19 mouse cellular contexts compared by ENCODE assay signal in genomic region chr6:145023990-145024389, GRCm38 (mm10). TPM values are rescaled to one million over a fixed set of nuclear protein-coding genes. Genes with fewer than 3 reads are reported as not detected.
DNase-seq lines count a peak whose midpoint lies in the region; ATAC-seq lines count a peak whose summit lies in the region.
"Had no signal": no experiment of that assay in that cellular context is flagged by ENCODE, and none has a peak within 500 bp of the region (broad histone marks: within the 10 kb centered on the region; RNA-seq: fewer than 3 reads in every experiment).

No protein-coding gene starts in this region.

- H3K36me3 ChIP-seq in forebrain, embryonic 11.5 days (ENCODE audit: control insufficient read depth, insufficient read depth, low read length) = peaks cover 4% of the 10 kb centered on the region; the same call in 1 of the 2 replicates
- peaks cover 41% of the 10 kb centered on the region for H3K36me3 ChIP-seq in forebrain, embryonic 15.5 days
- H3K36me3 ChIP-seq in kidney, embryonic 15.5 days = no peaks in the 10 kb centered on the region
- no peaks in the 10 kb centered on the region for H3K36me3 ChIP-seq in neural tube, embryonic 11.5 days (ENCODE audit: control insufficient read depth, insufficient read depth, low read length)
- peaks cover 53% of the 10 kb centered on the region for H3K36me3 ChIP-seq in neural tube, embryonic 15.5 days
- H3K36me3 ChIP-seq: heart, embryonic 12.5 days; intestine, embryonic 15.5 days had no signal

- H3K4me1 ChIP-seq in forebrain, embryonic 11.5 days (replicated peaks; ENCODE audit: control insufficient read depth, insufficient read depth, low read length) = no peaks in the 10 kb centered on the region
- no peaks in the 10 kb centered on the region for H3K4me1 ChIP-seq in forebrain, embryonic 15.5 days
- peaks cover 7% of the 10 kb centered on the region; the same call in 1 of the 2 replicates for H3K4me1 ChIP-seq in kidney, embryonic 15.5 days
- no peaks in the 10 kb centered on the region for H3K4me1 ChIP-seq in neural tube, embryonic 11.5 days (ENCODE audit: control insufficient read depth, insufficient read depth, low read length)
- H3K4me1 ChIP-seq in neural tube, embryonic 15.5 days = no peaks in the 10 kb centered on the region
- H3K4me1 ChIP-seq: embryonic facial prominence, embryonic 12.5 days; forebrain, embryonic 13.5 days; heart, embryonic 12.5 days; intestine, embryonic 15.5 days had no signal

- DNase-seq in forebrain, embryonic 11.5 days (ENCODE audit: low spot score) = no peak
- no peak for DNase-seq in kidney, postnatal 10 days
- no peak for DNase-seq in neural tube, embryonic 11.5 days (ENCODE audit: low spot score)
- DNase-seq in retina, postnatal 1 day = peak; percentile 93
- DNase-seq in left cerebral cortex, adult 11 months (ENCODE audit: low spot score) = no peak
- DNase-seq: adrenal gland, adult 8-10 months; cerebellum, adult 11 months; cerebellum, adult 8-10 months; cerebellum, postnatal 14 days; gastrocnemius, adult 2 months; gastrocnemius, postnatal 25 days; heart, postnatal 36 days had no signal

- H3K27ac ChIP-seq in forebrain, embryonic 11.5 days (ENCODE audit: low read depth, low read length) = peak overlapping the region; percentile 6; the same call in 1 of the 2 replicates
- H3K27ac ChIP-seq in forebrain, embryonic 15.5 days (replicated peaks) = no peak overlapping the region
- no peak overlapping the region for H3K27ac ChIP-seq in kidney, embryonic 15.5 days
- no peak overlapping the region for H3K27ac ChIP-seq in neural tube, embryonic 11.5 days (ENCODE audit: low read depth, low read length)
- H3K27ac ChIP-seq in neural tube, embryonic 15.5 days (replicated peaks) = no peak overlapping the region
- H3K27ac ChIP-seq: embryonic facial prominence, embryonic 12.5 days; forebrain, embryonic 13.5 days; gastrocnemius, adult 2 months; intestine, embryonic 15.5 days had no signal

- no peak overlapping the region for H3K9ac ChIP-seq in forebrain, embryonic 11.5 days (ENCODE audit: low read length)
- no peak overlapping the region for H3K9ac ChIP-seq in forebrain, embryonic 15.5 days (replicated peaks)
- H3K9ac ChIP-seq in kidney, embryonic 15.5 days = no peak overlapping the region
- no peak overlapping the region for H3K9ac ChIP-seq in neural tube, embryonic 11.5 days (ENCODE audit: low read length)
- no peak overlapping the region for H3K9ac ChIP-seq in neural tube, embryonic 15.5 days (replicated peaks)
- H3K9ac ChIP-seq: embryonic facial prominence, embryonic 12.5 days; forebrain, embryonic 13.5 days; heart, embryonic 12.5 days; intestine, embryonic 15.5 days had no signal

- 33% methylated on average over 8 of the region's 8 CpGs for WGBS in forebrain, embryonic 11.5 days
- WGBS in forebrain, embryonic 15.5 days = 25% methylated on average over 8 of the region's 8 CpGs
- 62% methylated on average over 8 of the region's 8 CpGs for WGBS in kidney, embryonic 15.5 days
- WGBS in neural tube, embryonic 11.5 days = 56% methylated on average over 8 of the region's 8 CpGs
- 23% methylated on average over 8 of the region's 8 CpGs for WGBS in neural tube, embryonic 15.5 days

- no peak for ATAC-seq in forebrain, embryonic 11.5 days (replicated peaks; ENCODE audit: low FRiP score)
- no peak for ATAC-seq in forebrain, embryonic 15.5 days (replicated peaks)
- ATAC-seq in kidney, embryonic 15.5 days (replicated peaks; ENCODE audit: low FRiP score) = peak; percentile 77
- ATAC-seq in neural tube, embryonic 11.5 days (ENCODE audit: insufficient read depth, low FRiP score, low TSS enrichment) = peak; percentile 68; the same call in 1 of the 2 replicates
- no peak for ATAC-seq in neural tube, embryonic 15.5 days (ENCODE audit: low FRiP score)
- ATAC-seq: forebrain, embryonic 13.5 days; intestine, embryonic 15.5 days had no signal

- no peak overlapping the region for H3K4me2 ChIP-seq in forebrain, embryonic 11.5 days (ENCODE audit: low read depth, low read length, severe bottlenecking)
- H3K4me2 ChIP-seq in forebrain, embryonic 15.5 days (replicated peaks) = no peak overlapping the region
- H3K4me2 ChIP-seq in kidney, embryonic 15.5 days = no peak overlapping the region
- H3K4me2 ChIP-seq in neural tube, embryonic 11.5 days (ENCODE audit: low read depth) = no peak overlapping the region
- no peak overlapping the region for H3K4me2 ChIP-seq in neural tube, embryonic 15.5 days
- H3K4me2 ChIP-seq: embryonic facial prominence, embryonic 12.5 days; forebrain, embryonic 13.5 days; heart, embryonic 12.5 days; intestine, embryonic 15.5 days had no signal

- H3K27me3 ChIP-seq in forebrain, embryonic 11.5 days (ENCODE audit: control insufficient read depth, insufficient read depth, low read length) = no peaks in the 10 kb centered on the region
- no peaks in the 10 kb centered on the region for H3K27me3 ChIP-seq in forebrain, embryonic 15.5 days
- no peaks in the 10 kb centered on the region for H3K27me3 ChIP-seq in kidney, embryonic 15.5 days
- H3K27me3 ChIP-seq in neural tube, embryonic 11.5 days (ENCODE audit: control insufficient read depth, insufficient read depth, low read length) = no peaks in the 10 kb centered on the region
- no peaks in the 10 kb centered on the region for H3K27me3 ChIP-seq in neural tube, embryonic 15.5 days (replicated peaks)
- H3K27me3 ChIP-seq: embryonic facial prominence, embryonic 12.5 days; forebrain, embryonic 13.5 days; heart, embryonic 12.5 days; intestine, embryonic 15.5 days had no signal

- peaks cover 4% of the 10 kb centered on the region; the same call in 1 of the 2 replicates for H3K9me3 ChIP-seq in forebrain, embryonic 11.5 days (ENCODE audit: control insufficient read depth, low read length)
- H3K9me3 ChIP-seq in forebrain, embryonic 15.5 days = no peaks in the 10 kb centered on the region
- no peaks in the 10 kb centered on the region for H3K9me3 ChIP-seq in kidney, embryonic 15.5 days (replicated peaks)
- H3K9me3 ChIP-seq in neural tube, embryonic 11.5 days (ENCODE audit: control insufficient read depth, low read length) = 0 out of 2 replicates have a peak, but pooled peaks cover 3% of the 10 kb centered on the region
- H3K9me3 ChIP-seq in neural tube, embryonic 15.5 days (replicated peaks) = no peaks in the 10 kb centered on the region
- H3K9me3 ChIP-seq: forebrain, embryonic 13.5 days; intestine, embryonic 15.5 days had no signal

- H3K4me3 ChIP-seq in forebrain, embryonic 11.5 days (ENCODE audit: low read depth, low read length) = no peak overlapping the region
- no peak overlapping the region for H3K4me3 ChIP-seq in forebrain, embryonic 15.5 days
- H3K4me3 ChIP-seq in kidney, embryonic 15.5 days (replicated peaks) = no peak overlapping the region
- no peak overlapping the region for H3K4me3 ChIP-seq in neural tube, embryonic 11.5 days (ENCODE audit: low read depth, low read length)
- no peak overlapping the region for H3K4me3 ChIP-seq in neural tube, embryonic 15.5 days (replicated peaks)
- H3K4me3 ChIP-seq: embryonic facial prominence, embryonic 12.5 days; forebrain, embryonic 13.5 days; gastrocnemius, adult 2 months; heart, embryonic 12.5 days; intestine, embryonic 15.5 days had no signal

RNA-seq across cellular contexts. Expression of gene Bcat1, which starts 52.0 kb away (rescaled TPM):
- polyA plus RNA-seq in forebrain, embryonic 11.5 days (2014; fragmentation: Nextera tagmentation; extraction: Ambion mirVana) = 110 and 115 TPM in 2 replicates
- 100 and 101 TPM in 2 replicates for polyA plus RNA-seq in forebrain, embryonic 15.5 days (2015; fragmentation: Nextera tagmentation; extraction: Ambion mirVana)
- 9.1 and 9.5 TPM in 2 replicates for polyA plus RNA-seq in kidney, embryonic 15.5 days (2015; fragmentation: Nextera tagmentation; extraction: Ambion mirVana)
- 112 and 114 TPM in 2 replicates for polyA plus RNA-seq in neural tube, embryonic 11.5 days (2014; fragmentation: Nextera tagmentation; extraction: Ambion mirVana)
- polyA plus RNA-seq in neural tube, embryonic 15.5 days (2015; fragmentation: Nextera tagmentation; extraction: Ambion mirVana) = 94.5 and 116 TPM in 2 replicates

Comparison
In these comparisons a context has a peak if more than half of its experiments do, and no peak if none do; other contexts are left out.
1. ATAC-seq: peak in kidney, embryonic 15.5 days (single experiment) and neural tube, embryonic 11.5 days (single experiment); none in forebrain, embryonic 11.5 days (single experiment), forebrain, embryonic 15.5 days (single experiment) and neural tube, embryonic 15.5 days (single experiment).